Mouse (Mus musculus): ENCODE measurements around the gene Atrn.
"Not testable (repeated sequence)": the region's sequence is repeated elsewhere in the genome, so short reads cannot be mapped to it uniquely, and the experiment has no call there.

Gene Atrn

DNA sequence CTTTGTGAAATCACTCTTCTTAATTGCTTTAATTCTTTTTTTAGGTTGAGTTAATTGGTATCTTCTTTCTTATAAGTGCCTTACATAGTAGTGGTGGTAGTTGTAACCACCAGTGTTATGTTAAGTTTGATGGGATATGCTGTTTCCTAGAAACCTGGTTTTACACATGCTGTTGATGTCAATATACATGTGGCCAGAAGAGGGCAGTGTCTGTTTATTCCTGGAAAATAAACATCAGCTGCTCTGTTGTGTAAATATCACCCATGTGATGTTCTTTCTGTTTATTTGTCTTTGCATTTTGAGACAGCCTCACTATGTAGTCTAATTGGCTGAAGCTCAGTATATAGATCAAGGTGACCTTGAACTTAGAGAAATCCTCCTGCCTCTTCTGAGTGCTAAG, 55.6 kb downstream of the Atrn start:
- DNase-seq (ENCODE audit: low spot score) = peak; percentile 17

DNA sequence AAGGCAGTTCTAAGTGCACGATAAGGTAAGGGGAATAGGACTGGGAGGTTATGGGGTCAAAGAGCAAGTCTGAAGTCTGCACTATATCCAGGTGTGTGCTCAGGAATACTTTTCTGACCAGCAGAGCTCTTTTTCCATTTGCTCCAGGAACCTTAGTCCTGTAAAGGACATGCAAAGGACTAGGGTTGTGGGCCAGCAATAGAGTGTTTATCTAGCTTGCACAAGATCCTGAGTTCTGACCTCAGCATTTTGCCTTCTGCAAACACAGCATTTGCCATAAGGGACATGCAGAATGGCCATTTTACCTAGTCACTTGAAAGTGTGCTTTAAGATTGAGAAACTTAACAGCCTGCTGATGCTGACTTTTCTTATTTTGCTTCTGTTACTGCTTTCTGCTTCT, 58.7 kb downstream of the Atrn start:
- no peak for DNase-seq (ENCODE audit: low spot score)

DNA sequence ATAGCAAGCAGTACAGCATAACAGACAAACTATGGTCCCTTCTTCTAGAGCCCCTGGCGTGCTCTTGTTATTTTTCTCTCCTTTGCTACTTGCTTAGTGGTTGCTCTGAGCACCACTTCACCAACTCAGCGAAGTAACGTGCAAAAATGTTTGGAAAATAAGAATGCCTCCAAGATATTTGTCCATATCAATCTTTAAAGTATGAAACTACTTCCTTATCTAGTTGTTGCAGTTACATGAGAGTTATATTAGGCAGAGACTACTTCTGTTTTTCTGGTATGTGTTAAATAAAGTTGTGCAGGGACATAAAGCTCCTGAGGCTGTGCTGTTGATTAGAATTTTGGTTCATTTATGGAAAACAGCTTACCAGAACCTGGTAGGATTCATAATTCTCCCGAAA, 64.7 kb downstream of the Atrn start:
- DNase-seq (ENCODE audit: low spot score) = no peak

DNA sequence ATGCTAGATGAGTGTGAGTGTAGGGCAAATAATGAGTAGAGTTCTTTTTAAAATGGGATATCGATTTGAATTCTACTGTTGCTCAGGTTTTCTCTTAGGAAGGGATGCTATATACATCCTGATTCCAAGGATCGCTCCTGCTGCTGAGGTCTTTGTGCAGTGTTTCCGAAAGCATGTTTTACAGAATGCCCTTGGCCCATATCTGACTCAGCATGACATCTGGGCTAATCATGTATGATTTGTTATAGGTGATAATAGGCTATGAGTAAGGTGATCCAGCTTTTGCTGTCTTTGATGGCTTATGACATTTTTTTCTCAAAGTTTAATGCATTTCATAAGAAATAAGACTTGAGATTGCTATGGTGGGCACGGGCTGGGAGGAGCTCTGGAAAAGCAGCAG, 66.1 kb downstream of the Atrn start:
- DNase-seq (ENCODE audit: low spot score) = no peak

DNA sequence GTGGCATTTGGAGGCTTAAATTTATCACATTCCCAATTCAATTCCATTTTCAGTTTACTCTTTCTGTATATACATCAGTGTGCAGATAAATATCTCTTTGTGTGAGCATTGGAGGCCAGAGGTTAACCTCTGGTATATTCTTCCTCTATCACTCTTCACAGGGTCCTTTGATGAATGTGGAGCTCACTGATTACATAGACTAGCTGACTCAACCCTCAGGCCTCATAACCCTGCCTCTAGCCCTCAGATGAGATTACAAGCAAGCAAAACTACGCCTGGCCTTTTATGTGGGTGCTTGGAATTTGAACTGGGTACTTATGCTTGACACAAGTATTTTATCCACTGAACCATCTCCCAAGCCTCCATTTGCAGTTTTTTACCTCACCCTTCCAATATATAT, 68.6 kb downstream of the Atrn start:
- no peak for DNase-seq (ENCODE audit: low spot score)

DNA sequence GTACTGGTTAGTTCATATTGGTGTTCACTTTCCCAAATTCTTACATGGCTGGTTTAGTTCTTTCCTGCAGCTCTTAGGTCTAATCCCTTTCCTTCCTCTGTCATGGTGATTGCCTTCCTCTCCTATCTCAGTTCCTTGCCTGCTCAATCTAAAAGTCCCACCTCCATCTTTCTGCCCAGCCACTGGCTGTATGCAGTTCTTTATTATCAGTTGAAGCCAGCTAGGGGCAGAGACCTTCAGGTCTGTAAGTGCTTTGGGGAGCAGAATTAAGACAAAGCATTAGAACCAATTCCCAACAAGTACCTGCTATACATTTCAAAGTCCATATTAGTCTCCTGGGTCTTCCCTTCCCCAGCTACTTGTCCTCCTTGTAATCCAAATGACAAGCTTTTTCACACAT, 71.3 kb downstream of the Atrn start:
- DNase-seq (ENCODE audit: low spot score) = no peak

DNA sequence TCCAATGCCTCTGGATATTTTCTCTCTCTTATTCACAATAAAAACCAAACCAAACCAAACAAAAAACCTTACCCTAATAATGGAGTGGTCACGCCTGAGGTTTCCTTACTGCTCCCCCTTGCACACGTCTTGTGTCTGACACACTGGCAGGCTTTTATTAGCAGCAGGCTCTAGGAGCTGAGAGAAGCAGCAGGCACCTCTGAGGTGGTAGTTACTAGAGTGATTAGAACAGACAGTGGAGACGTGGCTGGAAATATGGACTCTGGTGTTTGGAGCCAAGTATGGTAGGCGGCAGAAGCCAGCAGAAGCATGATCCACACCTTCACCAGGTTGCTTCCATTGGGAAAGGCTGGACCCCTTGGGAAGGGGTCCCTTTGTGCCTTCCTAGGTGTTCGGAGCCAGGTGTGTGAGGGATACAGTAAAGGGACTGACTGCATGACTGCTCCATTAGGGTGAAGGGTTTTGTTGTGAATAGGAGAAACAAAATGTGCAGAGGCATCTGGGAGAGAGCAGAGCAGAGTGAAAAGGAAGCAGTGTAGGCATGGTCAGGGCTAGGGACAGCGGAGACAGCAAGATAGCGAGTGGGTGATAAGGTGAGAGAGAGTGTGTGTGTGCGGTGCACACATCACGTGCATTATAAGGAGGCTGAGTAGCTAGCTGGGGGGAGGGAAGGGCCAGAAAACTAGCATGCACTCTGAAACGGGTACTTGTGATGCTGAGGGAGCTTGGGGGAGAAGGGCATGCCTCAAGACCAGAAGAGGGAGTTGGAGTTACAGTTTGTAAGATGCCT, 72.0 kb downstream of the Atrn start:
- no peak for DNase-seq (ENCODE audit: low spot score)

DNA sequence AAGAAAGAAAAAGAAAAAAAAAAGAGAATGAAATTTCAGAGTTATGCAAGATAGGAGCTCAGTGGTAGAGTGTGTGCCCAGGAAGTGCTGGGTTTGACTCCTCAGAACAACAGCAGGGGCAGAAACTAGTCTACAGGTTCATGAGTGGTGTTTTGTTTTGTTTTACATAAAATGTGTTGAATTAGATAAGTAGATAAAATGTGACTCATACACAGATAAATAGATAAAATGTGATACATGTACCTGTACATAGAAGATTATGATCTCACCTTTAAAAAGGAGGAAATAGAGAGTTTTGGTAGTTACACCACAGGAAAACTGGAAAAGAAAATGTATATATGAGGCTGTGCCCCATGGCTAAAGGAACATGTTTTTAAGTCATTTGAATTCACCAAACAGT, 72.8 kb downstream of the Atrn start:
- DNase-seq (ENCODE audit: low spot score) = no peak

DNA sequence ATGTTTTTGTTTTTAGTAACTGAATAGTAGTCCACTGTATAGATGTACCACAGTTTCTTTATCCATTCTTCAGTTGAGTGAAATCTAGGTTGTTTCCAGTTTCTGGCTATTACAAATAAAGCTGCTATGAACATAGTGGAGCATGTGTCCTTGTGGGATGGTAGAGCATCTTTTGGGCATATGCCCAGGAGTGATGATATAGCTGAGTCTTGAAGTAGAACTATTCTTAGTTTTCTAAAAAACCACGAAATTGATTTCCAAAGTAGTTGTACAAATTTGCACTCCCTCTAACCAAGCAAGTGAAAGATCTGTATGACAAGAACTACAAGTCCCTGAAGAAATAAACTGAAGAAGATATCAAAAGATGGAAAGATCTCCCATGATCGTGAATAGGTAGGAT, 86.5 kb downstream of the Atrn start:
- DNase-seq (ENCODE audit: low spot score) = no peak

DNA sequence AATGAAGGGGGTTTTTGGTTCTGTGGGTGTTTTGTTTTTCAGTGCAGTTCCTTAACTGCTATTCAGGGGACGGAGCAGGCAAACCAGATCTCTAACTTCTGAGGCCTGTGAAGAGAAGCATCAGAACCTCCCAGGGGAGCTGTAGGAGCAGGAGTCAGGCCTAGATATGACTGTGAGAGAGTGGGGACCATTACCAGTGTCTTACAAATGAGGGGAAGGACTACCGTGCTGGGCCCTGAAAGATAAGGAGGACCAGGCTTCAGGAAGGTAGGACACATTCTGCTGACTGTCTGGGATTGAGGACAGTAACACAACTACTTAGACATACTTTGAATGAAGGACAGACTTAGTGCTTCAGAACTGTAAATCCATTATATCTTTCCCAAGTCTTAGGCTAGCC, 102.8 kb downstream of the Atrn start:
- no peak for DNase-seq (ENCODE audit: low spot score)

DNA sequence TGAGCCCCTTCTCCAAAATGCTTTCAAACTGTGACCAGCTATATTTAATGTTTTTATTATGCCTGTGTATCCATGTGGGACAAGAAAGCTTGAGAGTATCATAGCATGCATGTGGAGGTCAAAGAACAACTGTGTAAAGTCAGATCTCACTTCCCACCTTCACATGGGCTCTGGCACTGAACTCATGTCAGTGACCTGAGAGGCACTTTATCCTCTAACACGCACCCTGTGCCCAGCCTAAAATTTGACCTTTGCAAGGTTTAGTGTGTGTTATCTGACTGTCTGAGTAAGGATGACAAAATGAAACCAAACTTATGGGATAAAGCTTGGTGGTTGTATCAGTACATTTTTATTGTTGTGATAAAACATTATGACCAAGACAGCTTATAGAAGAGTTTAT, 104.3 kb downstream of the Atrn start:
- DNase-seq (ENCODE audit: low spot score) = no peak

DNA sequence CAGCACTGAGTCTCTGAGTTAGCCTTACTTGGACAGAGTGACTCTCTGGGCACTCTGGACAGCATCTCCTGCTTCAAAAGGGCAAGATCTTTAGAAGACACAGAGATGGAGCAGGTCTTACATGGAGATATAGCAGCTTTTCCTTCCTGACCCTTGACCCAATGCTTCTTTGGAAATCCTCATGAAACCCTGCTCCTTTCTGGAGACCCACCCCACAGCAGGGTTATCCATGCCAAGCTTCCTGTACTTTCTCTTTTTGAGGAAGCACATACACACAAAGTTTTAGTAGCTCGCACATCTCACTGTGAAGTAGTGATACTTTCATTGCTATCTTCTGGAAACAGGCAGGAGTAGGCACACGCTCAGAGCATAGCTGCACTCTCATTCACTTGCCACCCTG, 118.9 kb downstream of the Atrn start:
- no peak for DNase-seq (ENCODE audit: low spot score)

DNA sequence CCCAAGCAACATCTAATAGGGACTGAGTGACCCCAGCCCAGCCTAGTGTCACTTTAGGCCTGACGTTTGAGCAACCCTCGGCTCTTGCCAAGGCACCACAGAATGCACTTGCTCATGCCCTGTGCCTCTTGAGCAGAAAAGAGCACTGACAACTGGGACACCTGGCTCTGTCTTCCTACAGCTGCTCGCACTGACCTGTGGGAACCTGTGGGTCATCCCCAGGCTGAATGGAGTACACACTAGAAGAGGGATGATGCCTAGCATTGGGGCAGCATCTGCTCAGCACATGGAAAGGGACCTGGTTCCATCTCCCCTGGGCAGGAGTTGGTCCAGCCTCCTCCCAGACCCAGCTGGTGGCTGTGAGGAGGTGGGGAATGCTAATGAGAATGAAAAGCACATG, 120.6 kb downstream of the Atrn start:
- no peak for DNase-seq (ENCODE audit: low spot score)

DNA sequence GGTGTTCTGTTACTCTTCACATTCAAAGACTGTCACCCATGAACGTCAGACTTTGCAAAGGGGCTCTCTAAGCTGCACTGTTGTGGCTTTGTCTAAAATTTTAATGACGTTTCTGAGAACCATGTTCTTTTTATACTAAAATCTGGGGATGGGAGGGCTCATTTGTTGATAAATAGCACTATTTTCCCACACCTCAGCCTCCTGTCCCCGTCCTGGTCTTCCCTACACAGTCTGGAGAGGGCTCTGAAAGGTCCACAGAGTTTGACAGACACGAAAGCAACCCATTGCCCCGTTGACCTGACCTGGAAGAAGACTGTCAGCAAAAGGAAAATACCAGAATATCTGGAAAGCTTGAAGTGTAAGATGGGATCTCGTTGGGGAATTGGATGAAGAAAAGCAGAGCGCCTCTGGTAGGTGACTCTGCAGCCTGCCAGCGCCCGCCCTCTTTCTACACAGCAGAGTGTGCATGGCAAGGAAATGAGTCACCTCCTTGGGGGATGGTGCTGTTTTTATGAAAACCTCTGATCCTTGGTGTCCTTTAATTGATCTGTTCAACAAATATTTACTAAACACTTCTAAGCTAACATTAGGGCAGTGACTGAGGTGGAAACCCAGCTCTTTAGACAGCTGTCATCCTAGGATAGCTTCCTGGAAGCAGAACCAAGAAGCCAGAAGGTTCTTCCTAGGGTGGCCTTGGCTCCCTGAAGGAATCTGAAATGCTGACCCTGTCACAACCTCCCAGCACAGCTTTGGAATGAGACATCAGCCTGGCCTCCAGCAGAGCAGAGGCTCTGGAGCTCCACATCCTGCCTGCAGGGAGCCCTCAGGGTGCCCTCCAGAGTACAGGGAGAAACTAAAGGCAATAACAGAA, 123.0 kb downstream of the Atrn start:
- DNase-seq (ENCODE audit: low spot score) = no peak

DNA sequence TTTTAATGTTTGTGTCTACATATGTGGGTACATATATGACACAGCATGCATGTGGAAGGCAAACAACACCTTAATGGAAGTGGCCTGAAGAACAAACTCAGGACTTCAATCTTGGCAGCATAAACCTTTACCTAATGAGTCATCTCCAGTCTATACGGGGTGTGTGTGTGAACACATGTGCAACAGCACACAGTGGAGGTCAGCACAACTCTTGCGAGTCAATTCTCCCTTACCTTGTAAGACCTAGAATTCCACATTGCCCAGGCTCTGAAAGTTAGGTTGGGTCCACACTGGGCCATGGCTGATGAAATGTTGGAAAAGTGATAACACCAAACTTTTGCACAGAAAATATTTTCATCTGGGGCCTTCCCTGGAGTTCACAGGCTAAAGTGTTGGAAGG, 124.3 kb downstream of the Atrn start:
- DNase-seq (ENCODE audit: low spot score) = no peak

DNA sequence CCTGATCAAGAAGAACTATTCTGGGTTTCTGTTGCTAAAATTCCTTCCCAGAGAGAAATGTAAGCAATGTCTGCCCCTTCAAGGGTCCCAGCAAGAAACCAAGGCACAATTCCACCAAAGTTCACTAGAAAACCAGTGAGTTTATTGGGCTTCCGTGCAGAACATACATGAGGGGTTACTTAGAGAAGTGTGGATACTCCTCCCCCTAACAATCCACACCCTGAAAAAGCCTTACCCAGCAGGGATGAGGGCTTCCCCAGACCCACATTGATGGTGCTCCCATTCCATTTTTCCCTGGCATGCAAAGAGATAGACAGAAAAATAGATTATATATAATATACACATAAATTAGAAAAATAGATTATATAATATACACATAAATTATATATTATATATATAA, 124.7 kb downstream of the Atrn start:
- DNase-seq (ENCODE audit: low spot score) = no peak

DNA sequence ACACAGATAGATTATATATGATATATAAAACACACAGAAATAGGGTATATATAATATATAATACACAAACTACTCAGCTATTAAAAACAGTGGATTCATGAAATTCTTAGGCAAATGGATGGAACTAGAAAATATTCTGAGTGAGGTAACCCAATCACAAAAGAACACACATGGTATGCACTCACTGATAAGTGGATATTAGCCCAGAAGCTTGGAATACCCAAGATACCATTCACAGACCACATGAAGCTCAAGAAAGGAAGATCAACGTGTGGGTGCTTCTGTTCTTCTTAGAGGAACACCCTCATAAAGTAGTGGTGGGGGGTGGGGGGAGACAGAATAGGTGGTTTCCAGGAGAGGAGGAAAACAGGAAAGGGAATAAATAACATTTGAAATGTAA, 125.1 kb downstream of the Atrn start:
- DNase-seq (ENCODE audit: low spot score) = not testable (repeated sequence)

DNA sequence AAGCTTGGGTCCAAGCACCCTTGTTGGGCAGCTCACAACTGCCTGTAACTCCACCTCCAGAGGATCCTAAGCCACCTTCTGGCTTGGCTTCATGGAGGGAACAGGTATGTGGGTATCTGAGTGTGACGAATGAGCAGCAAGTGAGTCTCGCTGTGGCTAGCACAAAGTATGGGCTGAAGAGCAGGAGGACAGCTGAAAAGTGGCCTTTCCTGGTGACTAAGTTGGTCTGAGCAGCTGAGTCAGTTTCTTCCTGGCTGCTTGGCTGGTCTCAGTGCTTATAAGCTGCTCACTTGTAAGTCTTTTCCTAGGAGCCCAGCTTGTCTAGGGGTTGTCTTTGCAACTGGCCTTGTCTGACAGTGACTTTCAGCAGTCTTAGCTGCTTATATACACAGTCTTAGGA, 130.0 kb downstream of the Atrn start:
- no peak for DNase-seq (ENCODE audit: low spot score)

DNA sequence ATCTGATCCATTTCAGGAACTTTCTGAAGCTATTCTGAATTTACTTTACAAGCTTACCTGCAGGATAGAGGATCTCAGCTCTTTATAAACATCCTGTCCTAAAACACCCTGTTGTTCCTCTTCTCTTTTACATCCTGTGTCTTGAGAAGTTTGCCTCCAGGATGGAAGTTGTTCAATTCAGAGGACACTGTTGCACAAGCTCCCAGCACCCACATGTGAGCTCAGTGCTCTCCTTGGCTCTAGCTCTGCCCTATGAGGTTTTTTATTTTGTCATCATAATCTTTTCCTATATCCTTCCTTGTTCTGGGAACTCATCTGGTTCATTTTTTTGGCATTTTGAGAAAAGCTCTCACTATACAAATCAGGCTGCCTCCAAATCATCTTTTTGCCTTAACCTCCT, 130.5 kb downstream of the Atrn start:
- no peak for DNase-seq (ENCODE audit: low spot score)

DNA sequence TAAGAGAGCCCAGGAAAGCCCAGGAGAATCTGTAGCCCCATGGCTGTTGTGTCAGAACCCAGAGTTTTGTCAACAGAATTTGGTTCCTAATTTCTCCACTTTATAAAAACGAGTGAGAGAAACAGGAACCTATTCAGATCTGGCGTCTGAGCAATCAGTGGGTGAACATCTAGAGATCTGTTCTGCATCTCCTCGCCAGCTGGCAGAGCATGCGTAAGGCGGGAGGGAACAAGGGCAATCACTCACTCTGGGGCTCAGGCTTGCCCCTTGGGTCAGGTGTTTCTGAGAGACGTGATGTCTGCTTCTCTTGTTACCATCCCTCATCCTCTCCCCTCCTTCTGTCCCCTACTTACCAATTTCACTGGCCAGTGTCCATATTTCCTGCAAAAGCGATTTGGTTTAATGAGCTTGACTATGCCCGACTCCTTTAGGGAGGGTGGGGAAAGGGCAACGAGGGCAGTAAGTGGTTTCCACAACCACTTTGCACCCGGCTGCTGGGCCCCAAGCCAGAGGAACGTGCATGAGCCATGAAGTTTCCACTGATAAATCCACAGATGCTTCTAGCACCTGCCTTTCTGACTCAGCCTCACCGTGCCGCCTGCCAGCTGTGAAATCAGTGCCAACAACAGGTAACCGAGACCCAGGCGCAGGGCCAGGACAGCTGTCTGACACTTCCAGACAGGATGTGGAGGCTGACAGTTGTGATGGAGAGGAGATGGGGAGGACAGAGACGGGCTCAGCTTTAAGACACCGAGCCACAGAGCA, 131.1 kb downstream of the Atrn start:
- DNase-seq (ENCODE audit: low spot score) = no peak

DNA sequence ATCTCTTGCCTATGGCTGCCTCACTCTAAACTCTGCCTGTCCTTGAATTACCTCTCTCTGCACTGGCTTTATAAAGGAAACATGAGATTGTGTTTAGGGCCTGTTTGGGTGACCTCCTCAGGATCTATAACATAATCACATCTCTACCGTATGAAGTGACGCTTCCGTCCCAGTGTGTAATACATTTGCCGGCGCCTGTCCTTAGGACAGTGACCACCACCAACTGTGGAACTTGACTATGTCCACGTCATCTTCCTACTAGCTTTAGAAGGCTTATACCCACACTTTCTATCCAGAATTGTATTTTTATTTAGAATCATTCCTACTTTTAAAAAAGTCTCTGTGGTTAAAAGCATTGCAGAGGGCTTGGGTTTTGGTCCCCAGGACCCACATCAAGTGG, 131.9 kb downstream of the Atrn start:
- DNase-seq (ENCODE audit: low spot score) = no peak

DNA sequence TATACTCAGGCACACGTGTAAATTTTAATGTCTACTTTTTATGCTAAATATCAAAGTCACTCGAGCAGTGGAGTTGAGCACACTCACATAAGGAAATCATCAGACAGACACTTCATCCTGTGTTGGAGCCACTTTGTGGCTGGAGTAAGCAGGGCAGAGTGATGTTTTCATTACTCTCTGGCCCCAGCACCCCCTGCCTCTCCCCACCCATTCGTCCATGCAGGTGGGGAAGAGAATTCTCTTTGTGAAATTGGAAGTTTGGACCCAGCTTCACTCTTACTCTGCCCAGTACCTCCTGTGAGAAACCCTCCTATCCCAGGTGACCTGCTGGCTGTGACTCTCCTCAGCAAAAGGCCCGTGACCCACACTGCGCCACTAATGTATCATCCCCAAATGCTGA, 132.4 kb downstream of the Atrn start:
- DNase-seq (ENCODE audit: low spot score) = no peak
